Mouse (Mus musculus): Measurements from ENCODE around the gene Cyp27a1.

GRCm38 (mm10) chr1:74695836-74696235 is 17.5 kb upstream of the Cyp27a1 start:
- TF ChIP-seq CTCF (IDR thresholded peaks at IDR 0.05; ENCODE audit: borderline replicate concordance, insufficient read depth, low read length) (no peak), POLR2A (IDR thresholded peaks at IDR 0.05; ENCODE audit: low read depth, low read length) (no peak)

Measured in embryonic fibroblast, embryonic 13.5 days (primary cell).